Mouse (Mus musculus) liver (tissue): ENCODE data around the gene Ccdc34.

Source experiments
- DNase-seq: peaks from one replicate; pipeline ENCODE4 v3.0.0-alpha.2; 2020; ENCODE audit warnings: mixed read lengths

The Ccdc34 gene

DNA sequence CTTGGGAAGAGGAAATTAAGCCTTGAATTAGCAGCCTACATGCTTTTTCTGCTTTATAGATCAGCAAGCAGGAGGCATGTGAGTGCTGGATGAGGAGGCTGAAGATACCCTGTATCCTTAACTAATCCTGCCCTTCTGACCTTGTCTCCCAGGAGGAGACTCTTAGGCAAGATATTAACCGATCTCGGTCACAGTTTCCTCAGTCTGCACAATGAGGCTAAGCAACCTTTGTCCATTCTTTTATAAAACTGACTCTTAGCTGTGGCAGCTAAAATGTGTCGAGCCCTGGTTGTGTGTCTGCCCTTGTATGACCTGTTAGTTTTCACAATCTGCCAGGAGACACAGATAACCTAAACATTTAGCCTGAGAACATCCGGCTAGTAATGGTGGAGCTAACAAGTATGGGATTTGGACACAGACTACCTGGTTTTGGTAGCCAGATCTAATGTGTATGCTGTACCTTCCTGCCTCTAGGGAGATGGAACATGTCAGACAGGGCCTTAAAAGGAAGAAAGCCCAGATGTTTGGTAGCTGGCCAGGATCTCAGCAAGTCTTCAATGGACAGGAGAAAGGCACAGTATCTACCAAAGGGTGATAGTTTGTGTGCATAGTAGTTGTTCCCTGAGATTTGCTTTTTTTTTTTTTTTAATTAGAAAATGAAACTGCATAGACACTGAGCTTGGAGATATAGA, 165.3 kb downstream of the Ccdc34 start:
- DNase-seq, result no peak

DNA sequence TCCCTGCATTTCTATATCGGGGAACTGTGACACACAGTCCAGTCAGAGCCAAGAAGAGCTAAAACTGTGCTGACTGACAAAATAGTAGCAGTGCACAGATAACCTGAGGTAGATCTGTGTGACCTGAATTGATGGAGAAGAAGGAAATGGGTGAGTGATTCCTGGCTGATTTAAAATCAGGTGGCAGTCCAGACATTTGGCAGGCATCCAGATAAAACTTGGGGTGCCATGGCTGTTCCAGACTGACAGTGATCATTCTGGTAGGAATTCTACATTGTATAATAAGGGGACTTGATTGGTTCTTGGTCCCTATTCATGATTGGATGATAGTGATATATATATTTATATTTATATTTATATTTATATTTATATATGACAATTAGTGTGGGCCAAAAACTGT, 166.5 kb downstream of the Ccdc34 start:
- DNase-seq, result no peak

DNA sequence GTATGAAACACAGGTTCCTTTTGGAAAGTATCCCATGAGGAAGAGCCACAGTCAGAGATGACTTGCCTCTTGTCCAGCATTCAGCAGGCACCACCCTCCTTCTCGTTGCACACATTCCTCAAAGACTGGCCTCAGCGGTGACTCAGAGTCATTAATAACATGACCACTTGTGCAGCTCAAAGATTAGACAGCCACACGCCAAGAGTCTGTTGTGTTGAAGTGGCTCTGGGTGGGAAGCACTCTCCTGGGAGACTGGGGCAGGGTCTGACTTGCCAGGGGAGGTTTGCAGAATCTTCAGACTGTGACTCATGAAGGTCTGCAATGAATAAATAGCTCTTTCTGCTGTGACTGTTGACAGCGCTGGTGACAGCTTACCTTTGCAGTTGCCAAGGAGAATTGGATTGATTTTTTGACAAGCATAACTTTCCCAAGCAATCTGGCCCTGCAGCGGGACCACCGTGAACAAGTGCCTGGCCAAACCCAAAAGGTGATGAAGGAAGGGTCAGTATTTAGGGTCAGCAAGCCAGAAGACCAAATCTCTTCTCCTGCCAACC, 168.9 kb downstream of the Ccdc34 start:
- no peak for DNase-seq

DNA sequence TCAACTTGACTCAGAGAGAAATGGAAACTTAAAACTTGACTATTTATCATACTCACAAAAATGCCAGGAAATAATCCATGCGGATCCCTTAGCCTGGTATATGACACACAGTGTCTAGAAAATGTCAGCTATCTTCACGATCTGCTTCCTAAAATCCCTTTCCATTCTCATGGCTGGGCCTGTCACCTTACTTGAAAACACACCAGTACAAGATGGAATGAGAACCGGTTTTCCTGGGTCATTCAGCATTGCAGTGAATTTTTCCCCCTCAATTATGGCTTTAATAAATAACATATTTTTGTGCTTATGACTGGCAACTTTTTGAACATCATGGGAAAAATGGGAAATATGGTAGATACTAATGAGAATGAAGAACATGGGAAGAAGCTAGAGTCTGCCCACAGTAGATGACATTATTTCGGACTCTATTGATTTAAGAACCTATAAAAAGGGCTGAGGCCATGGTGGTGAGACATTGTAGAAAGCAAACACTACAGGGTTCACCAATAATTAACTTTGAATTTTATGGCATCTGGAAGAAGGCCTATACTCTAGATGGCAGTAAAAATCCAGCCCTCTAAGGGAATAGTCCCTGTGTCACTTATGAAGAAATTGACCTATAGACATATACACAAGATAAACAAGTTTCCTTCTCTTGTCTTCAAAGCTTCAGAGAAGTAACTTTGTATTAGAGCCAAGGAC, 171.2 kb downstream of the Ccdc34 start:
- no peak for DNase-seq

DNA sequence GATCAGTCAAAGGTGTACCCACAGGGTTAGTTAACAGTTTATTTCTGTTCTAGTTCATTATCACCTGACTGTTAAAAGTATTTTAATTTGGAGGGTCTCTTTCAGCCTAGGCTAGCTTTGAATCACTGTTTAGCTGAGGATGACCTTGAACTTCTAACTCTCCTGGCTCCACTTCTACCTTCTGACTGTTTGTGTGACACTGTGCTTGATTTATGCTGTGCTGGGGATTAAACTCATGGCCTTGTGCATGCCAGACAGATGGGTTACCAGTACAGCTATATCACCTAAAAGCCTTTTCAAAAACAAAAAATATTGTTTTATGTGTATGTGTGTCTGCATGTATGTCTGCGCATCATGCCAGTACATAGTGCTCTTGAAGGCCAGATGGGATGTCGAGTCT, 172.8 kb downstream of the Ccdc34 start:
- no peak for DNase-seq

DNA sequence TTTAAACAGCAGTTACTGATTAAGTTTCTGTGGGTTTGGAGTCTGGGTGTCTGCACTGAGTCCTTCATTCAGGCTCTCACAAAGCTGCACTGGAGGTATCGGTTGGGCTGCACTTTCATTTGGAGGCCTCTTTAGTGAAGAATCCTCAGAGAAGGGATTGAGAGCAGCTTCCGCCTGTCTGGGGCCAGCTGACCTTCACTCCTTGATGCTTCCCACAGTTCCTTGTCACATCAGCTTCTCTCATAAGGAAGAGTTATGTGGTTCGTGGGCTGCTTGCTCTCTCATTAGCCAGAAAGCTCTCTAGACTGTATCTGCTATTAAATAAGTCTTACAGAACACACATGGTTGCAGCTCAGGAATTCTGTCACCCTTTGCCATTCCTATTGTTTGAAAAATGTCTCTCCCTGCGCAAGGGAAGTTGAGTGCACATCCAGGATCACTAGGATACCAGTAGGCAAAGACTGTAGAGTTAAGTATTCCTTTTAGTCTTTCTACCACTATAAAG, 173.6 kb downstream of the Ccdc34 start:
- no peak for DNase-seq

DNA sequence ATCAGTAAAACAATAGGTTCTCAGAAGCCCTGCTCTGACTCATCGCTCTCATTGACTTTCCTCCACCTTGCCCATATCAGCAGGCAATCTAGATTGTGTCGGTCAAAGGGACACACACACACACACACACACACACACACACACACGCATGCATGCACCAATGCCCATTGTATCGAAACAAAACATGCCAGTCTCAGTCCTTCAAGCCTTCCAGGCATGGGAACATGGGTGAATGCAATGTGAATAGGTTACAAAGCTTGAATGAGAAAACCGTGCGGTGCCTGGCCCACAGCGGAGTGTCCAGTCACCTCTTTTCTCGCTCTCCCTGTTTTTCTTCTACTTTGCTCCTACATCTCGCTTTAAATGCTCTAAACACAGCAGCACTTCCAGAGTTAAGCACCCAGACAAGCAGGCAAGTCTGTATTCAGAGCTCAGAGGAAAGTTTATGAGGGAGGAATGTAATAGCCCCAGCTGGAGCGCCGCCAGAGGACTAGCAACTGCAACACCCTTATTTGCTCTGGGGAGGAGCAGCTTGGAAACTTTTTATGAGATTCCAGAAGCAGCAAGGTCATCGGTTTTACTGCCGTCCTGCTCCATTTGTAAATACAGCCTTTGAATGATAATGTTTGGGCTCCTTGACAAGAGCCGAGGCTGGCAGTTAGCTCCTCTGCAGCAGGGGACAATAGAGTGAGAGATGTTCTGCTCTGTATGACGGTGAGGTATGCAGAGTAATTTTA, 174.5 kb downstream of the Ccdc34 start:
- peak; percentile 38 for DNase-seq

DNA sequence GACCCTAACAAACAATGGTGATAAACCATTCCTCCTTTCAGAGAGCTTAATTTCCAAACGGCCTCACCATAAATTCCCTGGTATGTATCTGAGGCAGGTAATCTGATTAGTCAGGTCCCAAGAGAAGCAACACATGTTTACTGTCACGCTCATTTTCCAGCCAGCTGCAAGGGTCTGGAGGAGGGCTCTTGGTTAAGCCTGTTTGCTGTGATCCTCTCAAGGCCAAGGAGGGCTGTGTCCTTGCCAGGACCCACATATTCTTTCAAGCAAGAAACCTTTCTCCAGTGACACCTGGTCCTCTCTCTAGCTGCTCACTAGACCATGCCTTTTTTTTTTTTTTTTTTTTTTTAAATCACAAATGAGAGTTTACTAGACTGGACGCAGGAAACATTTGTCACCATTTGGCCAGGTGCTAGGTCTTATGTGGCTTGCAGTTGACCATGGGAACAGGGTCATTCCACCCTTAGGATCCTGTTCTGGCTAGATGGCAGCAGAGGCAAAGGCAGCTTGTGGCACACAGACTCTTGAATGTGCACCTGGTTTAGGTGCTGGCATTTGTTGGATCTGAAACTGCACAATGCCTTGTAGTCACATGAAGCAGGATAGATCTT, 175.2 kb downstream of the Ccdc34 start:
- no peak for DNase-seq

DNA sequence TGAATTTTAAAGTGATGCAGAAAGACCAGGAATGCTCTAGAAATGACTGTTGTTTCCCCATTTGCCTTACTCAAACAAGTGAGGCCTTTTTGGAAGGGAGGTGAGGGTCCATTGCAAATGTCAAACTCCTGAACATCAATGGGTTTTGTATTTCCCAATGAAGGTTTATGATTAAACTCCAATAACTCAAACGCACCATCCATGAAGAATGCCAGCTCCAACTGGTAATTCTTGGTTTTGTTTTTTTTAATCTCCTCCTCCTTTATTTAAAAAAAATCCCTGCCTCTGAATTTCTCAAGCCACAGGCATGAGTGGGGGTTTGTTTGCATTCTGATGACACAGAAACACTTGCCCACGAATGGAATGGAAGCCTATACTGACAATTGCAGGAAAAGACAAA, 178.9 kb downstream of the Ccdc34 start:
- no peak for DNase-seq

DNA sequence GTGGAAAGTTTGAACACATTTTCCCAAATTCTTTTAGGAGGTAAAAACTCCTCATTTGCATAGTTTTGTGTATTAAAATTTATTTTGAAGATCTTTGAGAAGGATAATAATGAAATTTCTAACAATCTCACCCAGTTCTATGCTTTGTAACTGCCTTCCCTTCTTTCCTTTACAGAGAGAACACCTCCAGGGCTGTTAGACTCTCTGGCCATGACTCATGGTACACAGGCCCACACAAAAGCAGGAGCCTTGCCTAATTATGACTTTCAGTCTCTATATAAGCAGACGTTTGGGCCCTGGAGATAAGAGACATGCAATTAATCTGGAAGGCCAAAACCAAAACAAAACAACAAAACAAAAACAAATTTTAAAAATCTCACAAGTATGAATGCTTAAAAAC, 182.0 kb downstream of the Ccdc34 start:
- no peak for DNase-seq

DNA sequence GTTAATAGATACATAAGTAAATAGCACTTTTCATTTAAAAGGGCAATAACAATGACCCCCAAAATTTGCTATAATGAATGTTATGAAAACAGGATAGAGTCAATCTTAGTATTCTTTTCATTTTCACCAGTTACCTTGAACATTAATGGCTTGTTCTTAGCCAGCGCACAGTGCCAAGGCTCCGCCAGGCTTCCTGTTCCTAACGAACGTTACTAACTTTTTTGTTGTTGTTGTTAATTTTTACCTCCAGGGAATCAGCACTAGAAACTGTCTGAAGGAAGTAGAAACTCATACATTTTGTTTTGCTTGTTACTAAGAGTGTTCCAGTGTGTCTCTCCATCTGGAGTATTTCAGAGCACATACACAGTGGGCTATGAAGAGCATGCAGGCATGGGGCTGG, 184.2 kb downstream of the Ccdc34 start:
- no peak for DNase-seq

DNA sequence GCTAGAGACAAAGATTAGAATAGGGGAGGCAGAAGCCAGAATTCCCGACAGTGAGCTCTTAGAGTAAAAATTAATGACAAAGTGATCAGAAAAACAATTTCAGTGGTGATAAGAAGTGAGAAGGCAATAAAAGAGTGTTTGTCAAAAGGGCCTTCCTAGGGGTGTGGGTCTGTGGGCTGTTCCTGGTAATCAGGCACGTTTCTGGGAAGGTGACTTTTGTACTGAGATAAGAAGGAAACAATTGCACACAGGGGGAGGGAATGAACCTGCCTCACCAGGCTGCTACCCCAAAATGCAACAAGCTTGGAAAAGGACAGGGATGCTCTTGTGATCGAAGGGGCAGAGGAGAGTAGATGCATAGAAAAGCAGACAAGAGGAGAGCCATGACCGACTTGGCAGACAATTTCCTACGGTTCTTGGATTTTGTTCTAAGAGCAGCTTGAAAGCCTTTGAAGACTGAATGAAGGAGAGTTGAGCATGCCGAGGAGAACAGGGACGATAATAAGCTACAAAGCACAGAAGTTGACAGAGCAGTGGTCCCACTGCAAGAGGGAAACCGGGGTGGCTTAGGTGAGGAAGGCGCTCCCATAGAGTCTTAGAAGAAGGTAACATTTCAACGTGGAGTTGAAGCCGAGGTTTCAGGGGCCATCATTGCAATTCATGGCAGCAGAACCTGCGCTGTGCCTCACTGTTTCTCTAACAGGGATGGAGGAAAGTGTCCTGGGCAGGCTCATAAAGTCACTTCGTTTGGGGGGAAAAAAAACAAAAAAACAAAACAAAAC, 185.3 kb downstream of the Ccdc34 start:
- DNase-seq, result peak; percentile 51

DNA sequence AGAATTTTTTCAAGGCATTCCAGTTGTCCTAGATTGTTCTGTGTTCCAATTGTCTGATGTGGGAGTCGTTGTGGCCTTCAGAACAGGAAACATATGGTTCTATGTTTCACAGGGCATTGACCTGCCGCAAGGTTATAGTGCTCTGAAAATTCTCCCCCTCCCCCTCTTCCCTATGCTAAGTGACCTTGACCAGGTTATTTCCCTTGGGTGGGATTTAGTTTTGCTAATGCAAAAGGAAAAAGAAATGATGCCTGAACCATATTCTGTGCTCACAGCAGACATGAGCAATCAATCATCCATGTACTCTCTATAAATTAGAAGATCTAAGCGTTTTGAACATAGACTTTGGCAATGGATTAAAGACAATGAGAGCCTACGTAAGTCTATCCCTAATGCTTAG, 186.6 kb downstream of the Ccdc34 start:
- DNase-seq, result no peak

DNA sequence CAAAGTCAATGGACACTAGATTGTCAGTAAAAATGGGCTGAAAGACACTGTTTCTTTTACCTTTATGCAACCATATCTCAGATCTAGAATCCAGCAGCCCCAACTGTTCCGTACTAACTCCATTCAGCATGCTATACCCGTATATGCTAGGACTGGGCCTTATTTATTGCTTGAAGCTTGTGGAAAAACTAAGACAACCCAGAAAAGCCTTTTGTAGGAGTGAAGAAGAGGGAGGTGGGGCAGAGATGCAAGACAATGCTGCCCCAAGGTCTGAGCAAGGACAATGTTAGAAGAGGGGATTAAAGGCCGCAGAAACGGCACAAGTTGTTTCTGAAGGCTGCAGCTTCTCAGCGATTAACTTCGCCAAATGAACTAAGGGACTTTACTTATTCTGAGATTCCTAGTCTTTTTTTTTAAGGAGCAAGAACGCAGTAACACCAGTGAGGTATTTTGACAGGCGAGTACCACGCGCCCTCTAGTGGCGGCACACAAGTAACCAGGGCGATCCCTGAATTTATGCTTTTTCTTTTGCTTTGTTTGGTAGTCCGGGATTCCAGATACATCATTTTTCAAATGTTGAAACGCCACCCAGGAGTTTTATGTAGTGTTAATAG, 187.2 kb downstream of the Ccdc34 start:
- peak; percentile 68 for DNase-seq

DNA sequence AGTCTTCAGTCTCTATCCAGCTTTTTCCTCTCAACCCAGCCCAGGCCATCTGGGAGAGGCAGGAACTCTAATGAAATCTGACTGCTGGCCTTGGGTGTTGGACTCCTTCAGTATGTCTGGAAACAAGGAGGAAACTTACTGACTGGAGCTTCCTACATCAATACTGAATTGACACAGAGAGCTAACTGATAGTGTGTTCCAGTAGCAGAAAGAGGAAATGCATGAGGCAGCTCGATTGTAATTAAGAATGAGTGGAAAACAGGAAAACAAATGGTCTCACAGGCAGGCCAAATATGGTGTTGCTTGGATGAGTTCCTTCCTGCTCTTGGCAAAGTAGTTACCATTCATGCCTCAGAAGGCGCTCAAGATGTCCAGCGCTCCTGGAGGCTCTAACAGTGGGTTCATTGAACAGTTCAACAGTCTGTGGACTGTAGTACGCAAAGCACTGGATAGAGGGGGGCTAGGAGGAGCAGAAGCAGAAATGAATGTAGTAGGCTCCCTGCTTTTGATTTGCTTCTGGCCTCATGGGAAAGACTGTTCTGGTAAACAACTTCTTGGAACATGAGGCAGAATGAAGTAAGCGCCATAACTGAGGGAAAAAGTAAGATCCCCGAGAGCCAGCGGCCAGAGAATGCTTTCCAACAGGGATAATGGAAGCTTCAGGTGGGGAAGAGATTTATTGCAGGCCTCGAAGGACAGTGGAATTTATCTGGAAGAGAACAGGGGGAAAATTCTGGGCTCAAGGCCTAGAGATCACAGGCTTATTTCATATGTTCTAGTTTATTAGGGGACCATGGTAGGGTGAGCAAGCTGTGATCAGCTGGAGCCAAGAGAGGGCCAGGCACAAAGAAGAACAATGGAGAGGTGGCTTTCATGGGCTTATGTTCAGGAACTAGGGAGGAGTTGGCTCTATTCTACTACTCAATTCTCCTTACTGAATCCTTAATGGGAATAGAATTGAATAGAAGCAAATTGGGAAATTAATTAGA, 193.2 kb downstream of the Ccdc34 start:
- DNase-seq, result no peak

DNA sequence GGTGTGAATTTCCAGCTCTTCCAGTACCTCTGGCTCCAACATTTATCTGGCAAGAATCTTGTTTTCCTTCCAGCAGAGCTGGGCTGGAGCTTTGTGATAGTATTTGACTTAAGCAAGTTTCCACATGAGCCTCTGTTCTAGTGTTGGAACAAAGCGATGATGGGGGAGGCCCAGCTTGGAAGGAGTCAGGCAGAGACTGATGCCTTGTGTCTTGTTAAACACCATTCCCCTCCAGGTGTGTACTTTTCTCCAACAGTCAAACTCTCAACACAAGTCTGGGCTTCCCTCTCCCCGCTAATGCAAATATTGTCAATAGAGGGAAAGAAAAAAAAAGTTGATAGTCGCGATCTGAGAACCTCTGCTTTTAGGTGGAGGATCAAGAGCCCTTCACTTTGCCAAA, 196.7 kb downstream of the Ccdc34 start:
- DNase-seq, result no peak

DNA sequence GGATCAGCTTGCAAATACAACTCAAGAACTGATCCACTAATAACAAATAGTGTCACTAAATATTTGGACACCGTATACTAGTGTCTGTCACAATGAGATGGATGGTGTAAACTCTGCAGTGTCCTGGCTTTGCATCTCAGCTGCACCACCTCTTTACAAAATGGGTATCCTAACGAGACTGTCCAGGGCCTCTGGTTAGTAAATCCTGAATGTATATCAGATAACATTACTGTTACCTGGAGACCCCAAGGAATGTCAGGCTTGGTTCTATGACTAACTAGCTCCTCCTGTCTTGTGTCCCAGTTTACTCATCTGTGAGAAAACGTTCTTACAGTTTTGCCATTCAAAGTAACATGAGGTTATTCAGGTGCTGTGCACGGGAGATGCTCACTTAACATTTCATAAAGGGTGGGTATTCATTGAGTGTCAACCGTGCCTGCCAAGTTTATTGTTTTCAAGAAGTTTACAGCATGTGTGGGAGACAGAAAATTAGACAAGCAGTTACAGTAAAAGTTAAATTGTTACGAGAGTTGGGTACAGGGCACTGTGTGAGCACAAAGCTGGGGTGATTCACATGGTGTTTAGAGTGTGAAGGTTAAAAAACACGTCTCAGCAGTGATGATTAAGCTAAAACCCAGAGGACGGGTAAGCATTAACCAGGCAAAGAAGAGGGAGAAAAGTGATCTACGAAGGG, 197.5 kb downstream of the Ccdc34 start:
- DNase-seq, result no peak

DNA sequence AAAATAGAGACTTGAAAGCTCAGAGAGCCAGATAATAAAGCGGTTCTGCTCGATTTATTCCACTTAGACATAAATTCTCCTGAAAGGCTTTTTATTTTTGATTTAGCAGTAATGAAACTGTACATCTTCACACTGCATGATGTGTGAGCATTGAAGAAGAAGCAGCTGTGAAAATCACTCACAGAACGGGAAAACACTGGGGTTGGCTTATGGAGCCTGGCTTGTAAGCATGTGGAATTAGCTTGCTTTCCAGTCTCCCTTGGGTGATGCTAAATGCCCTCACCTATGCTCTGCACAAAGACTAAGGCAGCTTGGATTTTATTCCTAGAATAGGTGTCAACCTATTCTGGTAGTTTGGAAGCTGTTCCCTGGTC, 198.1 kb downstream of the Ccdc34 start:
- DNase-seq, result no peak

DNA sequence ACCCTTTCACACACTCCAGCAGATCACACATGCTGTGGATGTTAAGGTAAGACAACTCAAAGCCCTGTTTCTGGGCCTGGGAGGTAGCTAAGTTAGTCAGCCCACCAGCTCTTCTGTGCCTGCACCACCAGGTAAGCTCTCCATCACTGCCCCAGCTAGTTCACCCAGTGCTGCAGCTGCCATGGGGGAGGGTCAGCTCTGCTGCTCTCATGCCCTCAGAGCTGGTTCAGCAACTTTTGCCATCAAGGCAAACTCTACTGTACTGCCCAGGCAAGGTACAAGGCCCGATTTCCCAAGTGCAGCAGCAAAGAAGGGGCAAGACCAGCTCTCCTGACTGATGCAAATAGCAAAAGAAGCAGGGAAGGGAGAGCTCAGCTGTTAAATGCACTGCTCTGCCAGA, 202.9 kb downstream of the Ccdc34 start:
- DNase-seq, result no peak

DNA sequence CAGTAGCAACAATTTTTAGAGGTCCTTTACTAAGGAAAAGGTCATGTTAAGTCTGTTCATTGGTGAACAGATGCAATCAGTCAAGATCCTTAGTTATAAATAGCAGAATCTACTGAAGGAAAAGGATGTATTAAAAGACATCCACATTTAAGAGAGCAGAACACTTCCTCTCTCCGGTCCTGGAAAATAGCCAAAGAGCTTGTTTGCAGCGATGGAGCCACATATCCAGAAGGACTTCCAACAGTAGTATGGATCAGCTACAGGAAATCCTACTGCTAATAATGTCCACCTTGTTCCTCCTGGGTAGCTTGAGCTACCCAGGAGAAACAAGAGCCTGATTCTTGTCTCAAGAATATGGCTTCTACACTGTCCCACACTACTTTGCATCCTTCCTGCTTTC, 205.2 kb downstream of the Ccdc34 start:
- no peak for DNase-seq
